Mouse (Mus musculus) midbrain, embryonic 12.5 days (tissue): Measurements from ENCODE around the gene Hoxa10. TPM values are rescaled to one million over a fixed set of nuclear protein-coding genes. Genes with fewer than 3 reads are reported as not detected.

ENCODE experiments used
- ATAC-seq: fragments of 200-750 bp; cut with Nextera tagmentation; 2 replicates; pipeline ENCODE4 v1.8.0; 2017; ENCODE audit warnings: low read depth, moderate TSS enrichment, moderate library complexity; ENCODE audit not compliant: low FRiP score
- H3K27ac ChIP-seq: fragments of 300-500 bp; sonication (generic); replicated peaks from 2 replicates; pipeline ENCODE4 v1.5.1; 2016; ENCODE audit warnings: mild to moderate bottlenecking
- H3K27me3 ChIP-seq: fragments of 300-500 bp; sonication (generic); 2 replicates; pipeline ENCODE4 v1.6.1; 2016; ENCODE audit warnings: mild to moderate bottlenecking
- H3K36me3 ChIP-seq: fragments of 300-500 bp; sonication (generic); 2 replicates; pipeline ENCODE4 v1.6.1; 2016
- H3K4me1 ChIP-seq: fragments of 300-500 bp; sonication (generic); 2 replicates; pipeline ENCODE4 v1.6.1; 2016
- H3K4me2 ChIP-seq: fragments of 300-500 bp; sonication (generic); replicated peaks from 2 replicates; pipeline ENCODE4 v1.6.1; 2016; ENCODE audit warnings: mild to moderate bottlenecking, moderate library complexity
- H3K4me3 ChIP-seq: fragments of 300-500 bp; sonication (generic); 2 replicates; pipeline ENCODE4 v1.5.1; 2016; ENCODE audit warnings: mild to moderate bottlenecking
- H3K9ac ChIP-seq: fragments of 300-500 bp; sonication (generic); replicated peaks from 2 replicates; pipeline ENCODE4 v1.6.1; 2016; ENCODE audit warnings: mild to moderate bottlenecking, moderate library complexity
- H3K9me3 ChIP-seq: fragments of 300-500 bp; sonication (generic); 2 replicates; pipeline ENCODE4 v1.6.1; 2016; ENCODE audit warnings: mild to moderate bottlenecking
- WGBS: fragments of 180-500 bp; shearing (Covaris S2); methylation state at CpG from one replicate; pipeline ENCODE4 v1.1.7; 2016; 5-methylcytosine and 5-hydroxymethylcytosine counted together
- polyA plus RNA-seq: library from polyadenylated mRNA; unstranded; fragments of >200 nt; fragmentation: Nextera tagmentation; extraction: Ambion mirVana; gene quantifications from 2 replicates; pipeline ENCODE4 v1.2.1, GENCODE M21; 2016

The Hoxa10 gene
- polyA plus RNA-seq, 1 experiment from 2014 or later = not detected

- Histone ChIP-seq H3K27me3 (peaks cover 94% of the 10 kb centered on the region), H3K4me3 (no peak overlapping the region), H3K36me3 (no peaks in the 10 kb centered on the region), H3K4me2 (no peak overlapping the region), H3K9ac (no peak overlapping the region), H3K27ac (no peak overlapping the region), H3K9me3 (no peaks in the 10 kb centered on the region), H3K4me1 (no peaks in the 10 kb centered on the region)
- 2% methylated on average over 18 of the region's 18 CpGs for WGBS
- no peak for ATAC-seq
Observed at GRCm38 (mm10) chr6:52231885-52232567, 8.6 kb downstream of the Hoxa10 start.

DNA sequence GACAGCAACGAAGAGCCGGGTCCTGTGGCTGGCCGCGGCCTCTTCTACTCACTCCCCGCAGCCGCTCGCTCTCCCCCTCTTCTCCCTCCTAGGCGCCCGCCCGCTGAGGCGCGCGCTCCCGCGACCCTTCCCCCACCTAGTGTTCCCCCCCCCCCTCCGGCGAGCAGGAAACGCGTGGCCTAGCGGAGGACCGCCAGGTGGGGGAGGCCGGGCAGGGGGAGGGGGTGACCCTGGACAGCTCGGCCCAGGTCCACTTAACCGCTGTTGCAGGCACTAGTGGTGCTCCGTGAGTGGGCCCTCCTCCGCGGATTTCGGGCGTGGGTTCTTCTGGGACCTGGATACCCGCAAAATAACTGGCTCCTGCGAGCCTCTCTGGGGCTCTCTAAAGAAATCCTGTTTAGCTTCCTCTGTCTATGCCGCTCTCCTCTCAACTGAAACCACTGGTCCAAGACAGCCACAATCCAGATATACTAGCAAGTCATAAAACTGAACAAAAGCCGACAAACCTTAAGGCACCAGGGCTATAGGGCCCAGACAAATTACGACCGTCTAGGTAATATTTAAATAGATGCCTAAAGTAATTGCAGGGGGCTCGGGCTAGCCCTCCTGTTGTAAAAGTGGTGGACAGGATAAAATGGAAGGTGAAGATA, 10.0 kb downstream of the Hoxa10 start, which contains the start of gene Hoxa9:
Gene Hoxa9, minus strand, starts transcription at position 574 of the 650 bp plus-strand sequence.
- H3K9me3 ChIP-seq = no peaks in the 10 kb centered on the region
- 2% methylated on average over 20 of the region's 36 CpGs for whole genome bisulfite sequencing
- H3K9ac ChIP-seq = no peak within 1 kb of the TSS
- no peak within 1 kb of the TSS for H3K4me3 ChIP-seq
- H3K27me3 ChIP-seq = peaks cover 94% of the 10 kb centered on the region
- no peaks in the 10 kb centered on the region for H3K4me1 ChIP-seq
- H3K27ac ChIP-seq = no peak within 1 kb of the TSS
- no peak within 1 kb of the TSS for H3K4me2 ChIP-seq
- no peaks in the 10 kb centered on the region for H3K36me3 ChIP-seq
- no peak for ATAC-seq

- H3K9me3 ChIP-seq = no peaks in the 10 kb centered on the region
- no peak overlapping the region for H3K9ac ChIP-seq
- H3K4me3 ChIP-seq = no peak overlapping the region
- 3% methylated on average over 43 of the region's 44 CpGs for WGBS
- no peak overlapping the region for H3K27ac ChIP-seq
- no peaks in the 10 kb centered on the region for H3K4me1 ChIP-seq
- no peak for ATAC-seq
- no peak overlapping the region for H3K4me2 ChIP-seq
- H3K36me3 ChIP-seq = no peaks in the 10 kb centered on the region
- peaks cover 94% of the 10 kb centered on the region for H3K27me3 ChIP-seq
Observed at GRCm38 (mm10) chr6:52229558-52230416, 10.9 kb downstream of the Hoxa10 start.

GRCm38 (mm10) chr6:52228475-52229465, 11.9 kb downstream of the Hoxa10 start:
- Histone ChIP-seq H3K4me2 (no peak overlapping the region), H3K9ac (no peak overlapping the region)
- 1% methylated on average over 38 of the region's 38 CpGs for WGBS

DNA sequence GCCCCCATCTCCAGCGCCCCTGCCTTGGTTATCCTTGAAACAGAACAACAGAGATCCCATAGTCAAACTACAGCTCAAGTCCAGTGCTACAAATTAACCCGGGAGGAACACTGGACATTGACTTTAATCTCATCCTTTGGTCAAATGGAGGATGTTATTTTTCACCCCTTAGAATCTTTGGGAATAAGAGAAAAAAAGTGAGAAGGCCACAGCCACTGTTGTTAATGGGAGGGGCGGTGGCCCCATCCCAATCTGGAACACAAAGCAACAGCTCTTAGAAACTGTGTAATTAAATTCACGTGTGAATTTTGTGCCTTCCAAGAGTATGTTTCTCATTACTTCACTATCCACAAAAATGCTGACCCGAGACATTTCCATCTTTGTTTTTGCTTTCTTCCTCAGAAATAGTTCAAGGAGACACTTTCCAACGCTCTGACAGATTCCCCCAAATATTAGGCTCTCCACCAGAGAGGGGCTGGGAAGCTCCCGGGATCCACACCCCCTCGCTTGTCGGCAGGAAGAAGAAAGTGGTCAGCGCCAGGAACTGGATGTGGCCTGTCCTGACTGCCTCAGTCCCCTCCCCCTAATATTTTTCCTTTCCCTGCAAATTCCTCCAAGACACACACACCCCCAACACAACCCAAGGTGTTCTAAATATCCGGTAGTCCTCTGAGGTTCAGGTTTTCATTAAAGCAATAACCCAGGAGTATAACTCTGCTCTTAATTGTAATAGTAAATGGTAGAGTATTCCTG, 13.0 kb downstream of the Hoxa10 start:
- H3K4me2 ChIP-seq = no peak overlapping the region
- peaks cover 94% of the 10 kb centered on the region for H3K27me3 ChIP-seq
- no peak overlapping the region for H3K27ac ChIP-seq
- no peak overlapping the region for H3K4me3 ChIP-seq
- ATAC-seq = no peak
- no peaks in the 10 kb centered on the region for H3K4me1 ChIP-seq
- no peaks in the 10 kb centered on the region for H3K9me3 ChIP-seq
- H3K36me3 ChIP-seq = no peaks in the 10 kb centered on the region
- WGBS = 2% methylated on average over 11 of the region's 11 CpGs
- no peak overlapping the region for H3K9ac ChIP-seq

More at GRCm38 (mm10) chr6:52228475-52229465, 11.9 kb downstream of the Hoxa10 start:
- H3K27me3 ChIP-seq = peaks cover 94% of the 10 kb centered on the region
- ATAC-seq = no peak
- no peak overlapping the region for H3K4me3 ChIP-seq
- H3K4me1 ChIP-seq = no peaks in the 10 kb centered on the region
- H3K36me3 ChIP-seq = no peaks in the 10 kb centered on the region
- no peak overlapping the region for H3K27ac ChIP-seq
- no peaks in the 10 kb centered on the region for H3K9me3 ChIP-seq

- no peaks in the 10 kb centered on the region for H3K36me3 ChIP-seq
- H3K27me3 ChIP-seq = peaks cover 94% of the 10 kb centered on the region
- no peak overlapping the region for H3K27ac ChIP-seq
- H3K4me3 ChIP-seq = no peak overlapping the region
- H3K4me2 ChIP-seq = no peak overlapping the region
- no peak overlapping the region for H3K9ac ChIP-seq
- no peaks in the 10 kb centered on the region for H3K4me1 ChIP-seq
- 4% methylated on average over 26 of the region's 26 CpGs for WGBS
- no peaks in the 10 kb centered on the region for H3K9me3 ChIP-seq
- ATAC-seq = no peak
Observed at GRCm38 (mm10) chr6:52226569-52227257, 13.9 kb downstream of the Hoxa10 start.

- WGBS = 3% methylated on average over 68 of the region's 69 CpGs
- H3K27me3 ChIP-seq = peaks cover 98% of the 10 kb centered on the region
- H3K4me1 ChIP-seq = peaks cover 4% of the 10 kb centered on the region
- H3K36me3 ChIP-seq = no peaks in the 10 kb centered on the region
- ATAC-seq = no peak
- H3K9ac ChIP-seq = no peak overlapping the region
- 0 out of 2 replicates have a peak overlapping the region, but pooled peaks have one; percentile 10 for H3K4me3 ChIP-seq
- no peaks in the 10 kb centered on the region for H3K9me3 ChIP-seq
- H3K27ac ChIP-seq = no peak overlapping the region
- no peak overlapping the region for H3K4me2 ChIP-seq
Observed at GRCm38 (mm10) chr6:52225612-52226568, 14.8 kb downstream of the Hoxa10 start.

- WGBS = 2% methylated on average over 36 of the region's 36 CpGs
- H3K27me3 ChIP-seq = peaks cover 98% of the 10 kb centered on the region
- H3K4me1 ChIP-seq = peaks cover 4% of the 10 kb centered on the region
- H3K4me2 ChIP-seq = no peak overlapping the region
- no peak overlapping the region for H3K9ac ChIP-seq
- H3K27ac ChIP-seq = no peak overlapping the region
- no peak for ATAC-seq
- H3K9me3 ChIP-seq = no peaks in the 10 kb centered on the region
- H3K36me3 ChIP-seq = no peaks in the 10 kb centered on the region
- no peak overlapping the region for H3K4me3 ChIP-seq
Observed at GRCm38 (mm10) chr6:52224895-52225611, 15.6 kb downstream of the Hoxa10 start.
